Mouse (Mus musculus): Measurements from ENCODE around the gene 2310007B03Rik. TPM values are rescaled to one million over a fixed set of nuclear protein-coding genes. Genes with fewer than 3 reads are reported as not detected.

The 2310007B03Rik gene
- polyA plus RNA-seq, 1 experiment from 2014 or later = 0.19 TPM

DNA sequence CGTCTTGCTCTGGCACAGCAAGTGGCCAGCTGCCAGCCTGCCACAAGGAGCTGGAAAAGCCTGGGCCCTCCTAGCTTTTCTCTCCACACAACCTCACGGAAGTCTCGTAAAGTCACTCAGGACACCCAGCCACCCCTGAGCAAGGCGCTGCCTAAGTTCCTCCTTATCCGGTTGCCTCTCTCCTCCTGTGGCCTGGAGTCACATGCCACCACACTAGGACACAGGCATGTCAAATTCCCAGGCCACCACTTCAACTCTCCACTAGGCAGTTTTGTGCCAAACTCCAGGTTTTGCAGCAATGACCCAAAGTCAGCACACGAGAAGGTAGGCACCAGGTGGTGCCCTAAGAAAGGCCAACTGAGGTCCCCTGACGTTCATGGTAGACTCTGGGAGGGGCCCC is 1.8 kb upstream of the 2310007B03Rik start:
- no peak overlapping the region for H3K9ac ChIP-seq (replicated peaks; ENCODE audit: low read depth, low read length)
- H3K4me2 ChIP-seq (ENCODE audit: low read length) = no peak overlapping the region
- WGBS = 86% methylated on average over 7 of the region's 7 CpGs
- no peak for ATAC-seq
- no peaks in the 10 kb centered on the region for H3K4me1 ChIP-seq (replicated peaks; ENCODE audit: control insufficient read depth, insufficient read depth, low read length)
- no peak overlapping the region for H3K4me3 ChIP-seq (replicated peaks; ENCODE audit: low read length)
- H3K36me3 ChIP-seq (ENCODE audit: control insufficient read depth, insufficient read depth) = no peaks in the 10 kb centered on the region
- H3K27ac ChIP-seq (ENCODE audit: low read length) = no peak overlapping the region
- no peaks in the 10 kb centered on the region for H3K9me3 ChIP-seq (ENCODE audit: control insufficient read depth, low read length)
- no peaks in the 10 kb centered on the region for H3K27me3 ChIP-seq (replicated peaks; ENCODE audit: control insufficient read depth, insufficient read depth, low read length)

DNA sequence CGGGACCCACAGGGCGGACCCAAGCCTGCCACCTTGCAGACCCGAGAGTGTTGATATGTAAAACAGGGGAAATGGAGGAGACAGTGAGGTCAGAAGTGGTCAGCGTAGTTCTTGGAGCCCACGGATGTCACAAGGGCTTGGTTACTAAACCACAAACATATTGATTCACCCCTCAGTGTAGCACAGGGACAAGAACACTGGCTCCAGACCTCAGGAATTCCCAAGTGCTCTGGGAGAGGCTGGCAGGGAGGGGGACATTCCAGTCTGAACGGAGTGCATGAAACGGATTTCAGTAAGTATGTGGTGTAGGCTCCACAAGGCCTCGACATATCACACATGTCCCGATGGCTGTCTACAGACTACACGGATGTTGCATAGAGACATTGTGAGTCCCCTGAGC is 1.2 kb upstream of the 2310007B03Rik start:
- Histone ChIP-seq H3K36me3 (ENCODE audit: control insufficient read depth, insufficient read depth) (no peaks in the 10 kb centered on the region), H3K9ac (replicated peaks; ENCODE audit: low read depth, low read length) (no peak overlapping the region), H3K9me3 (ENCODE audit: control insufficient read depth, low read length) (no peaks in the 10 kb centered on the region), H3K27me3 (replicated peaks; ENCODE audit: control insufficient read depth, insufficient read depth, low read length) (no peaks in the 10 kb centered on the region), H3K27ac (ENCODE audit: low read length) (no peak overlapping the region), H3K4me3 (replicated peaks; ENCODE audit: low read length) (no peak overlapping the region), H3K4me1 (replicated peaks; ENCODE audit: control insufficient read depth, insufficient read depth, low read length) (no peaks in the 10 kb centered on the region), H3K4me2 (ENCODE audit: low read length) (no peak overlapping the region)
- ATAC-seq = no peak
- WGBS = 82% methylated on average over 10 of the region's 10 CpGs

GRCm38 (mm10) chr1:93161350-93161749 is 602 bp upstream of the 2310007B03Rik start:
- no peak for ATAC-seq
- no peaks in the 10 kb centered on the region for H3K36me3 ChIP-seq (ENCODE audit: control insufficient read depth, insufficient read depth)
- 76% methylated on average over 8 of the region's 8 CpGs for WGBS

GRCm38 (mm10) chr1:93159566-93160500 is 915 bp downstream of the 2310007B03Rik start:
- Histone ChIP-seq H3K9ac (replicated peaks; ENCODE audit: low read depth, low read length) (no peak overlapping the region), H3K27ac (ENCODE audit: low read length) (no peak overlapping the region), H3K36me3 (ENCODE audit: control insufficient read depth, insufficient read depth) (no peaks in the 10 kb centered on the region), H3K4me1 (replicated peaks; ENCODE audit: control insufficient read depth, insufficient read depth, low read length) (no peaks in the 10 kb centered on the region), H3K9me3 (ENCODE audit: control insufficient read depth, low read length) (no peaks in the 10 kb centered on the region), H3K27me3 (replicated peaks; ENCODE audit: control insufficient read depth, insufficient read depth, low read length) (no peaks in the 10 kb centered on the region), H3K4me2 (ENCODE audit: low read length) (no peak overlapping the region), H3K4me3 (replicated peaks; ENCODE audit: low read length) (no peak overlapping the region)
- no peak for ATAC-seq
- WGBS = 79% methylated on average over 21 of the region's 21 CpGs

More at GRCm38 (mm10) chr1:93161350-93161749, 602 bp upstream of the 2310007B03Rik start:
- no peaks in the 10 kb centered on the region for H3K9me3 ChIP-seq (ENCODE audit: control insufficient read depth, low read length)
- H3K9ac ChIP-seq (replicated peaks; ENCODE audit: low read depth, low read length) = no peak overlapping the region
- no peak overlapping the region for H3K4me2 ChIP-seq (ENCODE audit: low read length)
- no peaks in the 10 kb centered on the region for H3K4me1 ChIP-seq (replicated peaks; ENCODE audit: control insufficient read depth, insufficient read depth, low read length)
- no peaks in the 10 kb centered on the region for H3K27me3 ChIP-seq (replicated peaks; ENCODE audit: control insufficient read depth, insufficient read depth, low read length)
- no peak overlapping the region for H3K4me3 ChIP-seq (replicated peaks; ENCODE audit: low read length)
- H3K27ac ChIP-seq (ENCODE audit: low read length) = no peak overlapping the region

DNA sequence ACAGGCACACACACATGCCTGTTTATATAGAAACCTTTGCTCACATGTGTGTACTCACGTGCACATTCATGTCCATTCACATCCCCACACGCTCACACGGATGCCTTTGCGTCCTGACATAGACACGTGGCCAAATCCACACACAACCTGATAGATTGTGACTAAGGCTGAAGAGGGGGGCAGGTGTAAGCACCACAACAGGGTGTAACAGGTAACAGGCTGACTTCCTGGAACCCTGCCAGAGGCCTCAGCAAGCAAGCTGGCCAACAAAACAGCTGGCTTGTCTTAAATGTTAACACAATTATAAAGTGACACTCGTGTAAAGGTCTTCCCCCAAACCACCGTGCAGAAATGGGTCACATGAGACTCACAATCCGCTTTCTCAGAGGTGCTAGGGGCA is 1.8 kb downstream of the 2310007B03Rik start:
- Histone ChIP-seq H3K36me3 (ENCODE audit: control insufficient read depth, insufficient read depth) (no peaks in the 10 kb centered on the region), H3K9me3 (ENCODE audit: control insufficient read depth, low read length) (no peaks in the 10 kb centered on the region), H3K4me1 (replicated peaks; ENCODE audit: control insufficient read depth, insufficient read depth, low read length) (no peaks in the 10 kb centered on the region), H3K9ac (replicated peaks; ENCODE audit: low read depth, low read length) (no peak overlapping the region), H3K4me2 (ENCODE audit: low read length) (no peak overlapping the region), H3K27ac (ENCODE audit: low read length) (no peak overlapping the region), H3K27me3 (replicated peaks; ENCODE audit: control insufficient read depth, insufficient read depth, low read length) (no peaks in the 10 kb centered on the region), H3K4me3 (replicated peaks; ENCODE audit: low read length) (no peak overlapping the region)
- ATAC-seq = no peak
- WGBS = 81% methylated on average over 8 of the region's 8 CpGs

DNA sequence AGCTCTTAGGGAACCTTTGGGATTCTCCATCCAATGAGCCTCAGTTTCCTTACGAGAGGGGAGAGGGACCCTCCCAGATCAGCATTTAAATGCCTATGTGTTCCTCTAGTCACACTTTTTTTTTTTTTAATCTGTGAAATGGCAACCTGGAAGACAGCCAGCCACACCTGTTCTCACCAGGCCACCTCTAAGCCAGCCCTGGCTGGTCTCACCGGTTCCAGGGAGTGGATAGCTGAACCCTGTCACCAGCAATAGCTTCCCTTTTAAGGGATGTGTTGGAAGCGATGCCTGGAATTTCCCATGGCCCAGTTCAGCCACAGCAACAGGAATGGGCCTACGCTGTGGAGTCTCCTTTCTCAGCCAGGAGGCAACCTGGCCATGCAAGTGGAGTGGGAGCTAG is 3.2 kb downstream of the 2310007B03Rik start:
- WGBS = 72% methylated on average over 4 of the region's 4 CpGs
- Histone ChIP-seq H3K4me3 (replicated peaks; ENCODE audit: low read length) (no peak overlapping the region), H3K4me1 (replicated peaks; ENCODE audit: control insufficient read depth, insufficient read depth, low read length) (no peaks in the 10 kb centered on the region), H3K9me3 (ENCODE audit: control insufficient read depth, low read length) (no peaks in the 10 kb centered on the region), H3K27ac (ENCODE audit: low read length) (no peak overlapping the region), H3K27me3 (replicated peaks; ENCODE audit: control insufficient read depth, insufficient read depth, low read length) (no peaks in the 10 kb centered on the region), H3K9ac (replicated peaks; ENCODE audit: low read depth, low read length) (no peak overlapping the region), H3K36me3 (ENCODE audit: control insufficient read depth, insufficient read depth) (no peaks in the 10 kb centered on the region), H3K4me2 (ENCODE audit: low read length) (no peak overlapping the region)
- ATAC-seq = no peak

DNA sequence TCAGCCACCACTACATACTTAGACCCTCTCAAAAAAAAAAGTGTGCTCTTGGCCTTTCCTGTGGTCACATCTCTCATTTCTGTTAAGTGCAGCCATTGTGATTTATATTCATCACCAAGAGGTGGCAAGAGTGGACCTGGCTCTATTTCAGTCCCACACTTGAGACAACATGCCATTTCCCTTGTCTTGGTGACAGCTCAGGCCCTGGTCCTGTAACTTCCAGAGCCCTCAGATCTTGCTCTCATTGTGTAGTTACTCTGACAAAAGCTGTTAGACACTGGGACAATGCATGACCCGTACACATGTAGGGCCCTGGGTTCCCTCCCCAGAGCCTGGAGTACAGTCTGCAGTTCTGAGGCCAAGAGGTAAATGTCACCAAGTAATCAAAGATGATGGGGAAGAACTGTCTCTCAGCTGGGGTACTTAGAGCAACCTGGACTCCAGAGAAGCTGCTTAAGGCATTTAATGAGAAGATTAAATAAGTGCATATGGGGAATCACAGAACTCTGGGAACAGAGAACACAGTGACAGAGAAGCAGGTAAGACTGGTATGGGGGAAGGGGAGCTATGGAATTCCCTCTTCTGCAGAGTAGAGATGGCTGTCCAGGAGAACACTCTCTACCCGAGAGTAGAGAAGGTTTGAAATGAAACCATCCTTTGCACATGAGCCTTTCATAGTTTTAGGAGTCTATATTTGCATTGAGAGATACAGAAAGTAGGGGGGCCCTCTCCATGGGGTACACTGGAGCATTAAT is 9.7 kb downstream of the 2310007B03Rik start:
- no peaks in the 10 kb centered on the region for H3K27me3 ChIP-seq (replicated peaks; ENCODE audit: control insufficient read depth, insufficient read depth, low read length)
- H3K4me3 ChIP-seq (replicated peaks; ENCODE audit: low read length) = no peak overlapping the region
- no peaks in the 10 kb centered on the region for H3K9me3 ChIP-seq (ENCODE audit: control insufficient read depth, low read length)
- H3K4me2 ChIP-seq (ENCODE audit: low read length) = no peak overlapping the region
- H3K36me3 ChIP-seq (ENCODE audit: control insufficient read depth, insufficient read depth) = no peaks in the 10 kb centered on the region
- ATAC-seq = no peak
- no peak overlapping the region for H3K9ac ChIP-seq (replicated peaks; ENCODE audit: low read depth, low read length)
- 75% methylated on average over 2 of the region's 2 CpGs for WGBS
- H3K27ac ChIP-seq (ENCODE audit: low read length) = no peak overlapping the region
- no peaks in the 10 kb centered on the region for H3K4me1 ChIP-seq (replicated peaks; ENCODE audit: control insufficient read depth, insufficient read depth, low read length)

DNA sequence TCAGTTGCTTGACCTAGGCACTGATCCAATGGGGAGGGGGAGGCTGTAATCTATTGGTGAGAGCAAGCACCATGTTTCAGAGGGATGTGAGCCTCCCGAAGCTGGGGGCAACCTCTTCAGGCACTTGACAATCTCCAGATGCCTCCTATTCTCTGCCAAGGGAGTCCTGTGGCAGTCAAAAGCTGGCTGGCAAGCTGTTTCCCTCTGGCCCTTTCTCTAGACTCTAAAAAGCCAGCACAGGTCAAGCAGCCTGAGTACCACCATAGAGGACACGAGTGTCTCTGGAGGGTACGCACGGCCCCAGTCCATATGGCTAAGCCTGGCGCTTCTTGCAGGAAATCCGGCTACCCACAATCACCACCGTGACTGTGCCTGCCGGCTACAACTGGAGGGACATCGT is 16.6 kb downstream of the 2310007B03Rik start:
- H3K4me1 ChIP-seq (replicated peaks; ENCODE audit: control insufficient read depth, insufficient read depth, low read length) = no peaks in the 10 kb centered on the region
- H3K4me2 ChIP-seq (ENCODE audit: low read length) = no peak overlapping the region
- no peak overlapping the region for H3K9ac ChIP-seq (replicated peaks; ENCODE audit: low read depth, low read length)
- H3K9me3 ChIP-seq (ENCODE audit: control insufficient read depth, low read length) = no peaks in the 10 kb centered on the region
- H3K27ac ChIP-seq (ENCODE audit: low read length) = no peak overlapping the region
- no peaks in the 10 kb centered on the region for H3K27me3 ChIP-seq (replicated peaks; ENCODE audit: control insufficient read depth, insufficient read depth, low read length)
- ATAC-seq = no peak
- H3K4me3 ChIP-seq (replicated peaks; ENCODE audit: low read length) = no peak overlapping the region
- no peaks in the 10 kb centered on the region for H3K36me3 ChIP-seq (ENCODE audit: control insufficient read depth, insufficient read depth)
- WGBS = 83% methylated on average over 9 of the region's 9 CpGs

- ATAC-seq = no peak
- H3K36me3 ChIP-seq (ENCODE audit: control insufficient read depth, insufficient read depth) = no peaks in the 10 kb centered on the region
- no peaks in the 10 kb centered on the region for H3K4me1 ChIP-seq (replicated peaks; ENCODE audit: control insufficient read depth, insufficient read depth, low read length)
- no peak overlapping the region for H3K27ac ChIP-seq (ENCODE audit: low read length)
- no peaks in the 10 kb centered on the region for H3K9me3 ChIP-seq (ENCODE audit: control insufficient read depth, low read length)
- H3K4me2 ChIP-seq (ENCODE audit: low read length) = no peak overlapping the region
- WGBS = 96% methylated on average over 1 of the region's 1 CpGs
- no peaks in the 10 kb centered on the region for H3K27me3 ChIP-seq (replicated peaks; ENCODE audit: control insufficient read depth, insufficient read depth, low read length)
- H3K4me3 ChIP-seq (replicated peaks; ENCODE audit: low read length) = no peak overlapping the region
- H3K9ac ChIP-seq (replicated peaks; ENCODE audit: low read depth, low read length) = no peak overlapping the region
Measured at GRCm38 (mm10) chr1:93142871-93143270, 17.9 kb downstream of the 2310007B03Rik start.

Measured in forebrain, embryonic 16.5 days (tissue).